Mouse (Mus musculus) heart, postnatal 25 days (tissue): Measurements from ENCODE around the gene Rcor2. TPM values are rescaled to one million over a fixed set of nuclear protein-coding genes. Genes with fewer than 3 reads are reported as not detected.

Experiments
- DNase-seq: peaks from one replicate; pipeline ENCODE4 v3.0.0; 2022; ENCODE audit warnings: low spot score
- intact Hi-C: fragments of 180-260 bp; cut with DNase I; formaldehyde crosslinking; loops from one replicate; pipeline ENCODE4 v1.15.1; 2025
- total RNA-seq, 2 experiments: library from RNA; stranded (reverse); gene quantifications; 2 replicates each; pipeline ENCODE4 v1.2.3; 2021

Gene Rcor2
- total RNA-seq, 2 experiments from 2014 or later = 6.9 to 7.5 TPM

- intact Hi-C loops = no loop called here
- DNase-seq = no peak
These were observed 21.2 kb downstream of the Rcor2 start for GRCm38 (mm10) chr19:7288288-7288687.

GRCm38 (mm10) chr19:7289767-7290166, 22.6 kb downstream of the Rcor2 start:
- no peak for DNase-seq
- intact Hi-C loops = no loop called here

- intact Hi-C loops = no loop called here
- DNase-seq = no peak
These were observed 25.0 kb downstream of the Rcor2 start for GRCm38 (mm10) chr19:7291958-7292709.

- no peak for DNase-seq
- intact Hi-C loops = no loop called here
These were observed 27.2 kb downstream of the Rcor2 start for GRCm38 (mm10) chr19:7294098-7294876.

- DNase-seq = no peak
- intact Hi-C loops = no loop called here
These were observed 28.0 kb downstream of the Rcor2 start for GRCm38 (mm10) chr19:7295071-7295658.

GRCm38 (mm10) chr19:7295959-7296358, 28.8 kb downstream of the Rcor2 start:
- intact Hi-C loops = no loop called here
- DNase-seq = no peak

- DNase-seq = no peak
- intact Hi-C loops = no loop called here
These were observed 31.9 kb downstream of the Rcor2 start for GRCm38 (mm10) chr19:7299052-7299451.

GRCm38 (mm10) chr19:7300078-7300477, 33.0 kb downstream of the Rcor2 start:
- intact Hi-C loops = no loop called here
- DNase-seq = no peak

GRCm38 (mm10) chr19:7301647-7302492, 34.7 kb downstream of the Rcor2 start:
- DNase-seq = no peak
- intact Hi-C loops = no loop called here

- no peak for DNase-seq
- intact Hi-C loops = no loop called here
These were observed 35.3 kb downstream of the Rcor2 start for GRCm38 (mm10) chr19:7302493-7302797.

- intact Hi-C loops = no loop called here
- no peak for DNase-seq
These were observed 36.7 kb downstream of the Rcor2 start for GRCm38 (mm10) chr19:7303796-7304195.

GRCm38 (mm10) chr19:7304801-7305200, 37.7 kb downstream of the Rcor2 start:
- DNase-seq = peak; percentile 20
- intact Hi-C loops = no loop called here

GRCm38 (mm10) chr19:7305380-7306310, 38.5 kb downstream of the Rcor2 start:
- DNase-seq = no peak
- intact Hi-C loops = no loop called here

GRCm38 (mm10) chr19:7306968-7307367, 39.8 kb downstream of the Rcor2 start:
- intact Hi-C loops = no loop called here
- no peak for DNase-seq

GRCm38 (mm10) chr19:7307995-7308770, 41.1 kb downstream of the Rcor2 start:
- no peak for DNase-seq
- intact Hi-C loops = no loop called here

GRCm38 (mm10) chr19:7309738-7310330, 42.7 kb downstream of the Rcor2 start:
- DNase-seq = no peak
- intact Hi-C loops = loop anchor here (2.0 kb wide), 1 partner anchor 31 kb away; the partner anchor contains the start of gene Mark2

GRCm38 (mm10) chr19:7310704-7311103, 43.6 kb downstream of the Rcor2 start:
- intact Hi-C loops = loop anchor here (2.0 kb wide), 1 partner anchor 30 kb away; the partner anchor contains the start of gene Mark2
- no peak for DNase-seq

GRCm38 (mm10) chr19:7311306-7311705, 44.2 kb downstream of the Rcor2 start:
- intact Hi-C loops = loop anchor here (2.0 kb wide), 1 partner anchor 29 kb away; the partner anchor contains the start of gene Mark2
- no peak for DNase-seq
